Mouse (Mus musculus): ENCODE results near the gene Pcca. TPM values are rescaled to one million over a fixed set of nuclear protein-coding genes. Genes with fewer than 3 reads are reported as not detected.

Pcca gene
- polyA plus RNA-seq (2017; shearing (Covaris generic)), result 10 to 100 TPM; 14.8 to 24.0 TPM

GRCm38 (mm10) chr14:122534017-122534924 is at the start of gene Pcca:
Gene Pcca (plus strand): TSS chr14:122534324.

GRCm38 (mm10) chr14:122490441-122491328 is 43.4 kb upstream of the Pcca start, which contains the start of gene Gm10837:
Gene Gm10837 (plus strand): TSS chr14:122490586.

GRCm38 (mm10) chr14:122913657-122914056 is 379.5 kb downstream of the Pcca start, which contains the start of gene Ggact:
Gene Ggact (minus strand): TSS chr14:122913757.

Other genes starting within 250 kb of the Pcca start
- gene Gm5089, start 83.2 kb upstream of the Pcca start, polyA plus RNA-seq (2017; shearing (Covaris generic)), result under 1 TPM in 1 of 2 experiments, not detected in 1; 0.26 TPM
- gene Zic5, start 68.6 kb upstream of the Pcca start, polyA plus RNA-seq (2017; shearing (Covaris generic)), result 1 to 10 TPM in 1 of 2 experiments, not detected in 1; 1.4 TPM
- not detected for gene Zic2, start 58.9 kb upstream of the Pcca start, polyA plus RNA-seq (2017; shearing (Covaris generic))
- under 1 TPM in 1 of 2 experiments, not detected in 1; 0.70 TPM for gene Gm10837, start 43.7 kb upstream of the Pcca start, polyA plus RNA-seq (2017; shearing (Covaris generic))

Measured in activated CD4-positive, CD25-positive, alpha-beta regulatory T cell (primary cell).